Mouse (Mus musculus): Measurements from ENCODE around the gene Pkd1l1. TPM values are rescaled to one million over a fixed set of nuclear protein-coding genes. Genes with fewer than 3 reads are reported as not detected.

Pkd1l1 gene
- polyA plus RNA-seq, 1 experiment, result not detected

GRCm38 (mm10) chr11:8859041-8859440, 114.0 kb downstream of the Pkd1l1 start:
- no peak overlapping the region for H3K4me3 ChIP-seq
- TF ChIP-seq MAX (IDR thresholded peaks at IDR 0.05; ENCODE audit: low read depth) (no peak), TCF12 (IDR thresholded peaks at IDR 0.05; ENCODE audit: insufficient read depth, poor library complexity, severe bottlenecking) (no peak), SRF (IDR thresholded peaks at IDR 0.05; ENCODE audit: control insufficient read depth, insufficient read length, low read depth) (no peak), CEBPB (IDR thresholded peaks at IDR 0.05; ENCODE audit: insufficient read depth, poor library complexity, severe bottlenecking) (no peak), TCF3 (IDR thresholded peaks at IDR 0.05; ENCODE audit: insufficient read length, low read depth) (no peak), POLR2AphosphoS2 (IDR thresholded peaks at IDR 0.05; ENCODE audit: insufficient read length, low read depth) (no peak), MYOD1 (IDR thresholded peaks at IDR 0.05; ENCODE audit: control insufficient read depth in 1 of 3, insufficient read length in 2 of 3, low read depth in 2 of 3) (no peak)
- H3K27me3 ChIP-seq (ENCODE audit: control insufficient read depth, insufficient read depth, insufficient read length), result no peaks in the 10 kb centered on the region
- no peak overlapping the region for H3K4me2 ChIP-seq (ENCODE audit: low read depth)
- H3K79me2 ChIP-seq (ENCODE audit: control insufficient read depth, insufficient read depth), result no peaks in the 10 kb centered on the region
- H3K36me3 ChIP-seq (ENCODE audit: control insufficient read depth, insufficient read depth), result no peaks in the 10 kb centered on the region
- H3ac ChIP-seq (ENCODE audit: control insufficient read depth, insufficient read length), result no peak overlapping the region

GRCm38 (mm10) chr11:8856125-8856524, 116.9 kb downstream of the Pkd1l1 start:
- H3ac ChIP-seq (ENCODE audit: control insufficient read depth, insufficient read length), result no peak overlapping the region
- no peak for TF ChIP-seq TCF3 (IDR thresholded peaks at IDR 0.05; ENCODE audit: insufficient read length, low read depth)
- TF ChIP-seq MAX (IDR thresholded peaks at IDR 0.05; ENCODE audit: low read depth), result no peak
- TF ChIP-seq USF1 (IDR thresholded peaks at IDR 0.05; ENCODE audit: low read depth), result no peak
- TF ChIP-seq MYOD1 (IDR thresholded peaks at IDR 0.05; ENCODE audit: control insufficient read depth in 1 of 3, insufficient read length in 2 of 3, low read depth in 2 of 3), result no peak
- TF ChIP-seq TCF12 (IDR thresholded peaks at IDR 0.05; ENCODE audit: insufficient read depth, poor library complexity, severe bottlenecking), result no peak
- no peak for TF ChIP-seq E2F4 (IDR thresholded peaks at IDR 0.05; ENCODE audit: insufficient read depth)
- no peak for TF ChIP-seq CEBPB (IDR thresholded peaks at IDR 0.05; ENCODE audit: insufficient read depth, poor library complexity, severe bottlenecking)
- no peak for TF ChIP-seq REST (IDR thresholded peaks at IDR 0.05; ENCODE audit: insufficient read depth, insufficient read length)
- TF ChIP-seq SRF (IDR thresholded peaks at IDR 0.05; ENCODE audit: control insufficient read depth, insufficient read length, low read depth), result no peak
- H3K4me2 ChIP-seq (ENCODE audit: low read depth), result no peak overlapping the region
- no peaks in the 10 kb centered on the region for H3K36me3 ChIP-seq (ENCODE audit: control insufficient read depth, insufficient read depth)
- no peak overlapping the region for H3K4me3 ChIP-seq
- no peaks in the 10 kb centered on the region for H3K27me3 ChIP-seq (ENCODE audit: control insufficient read depth, insufficient read depth, insufficient read length)
- no peaks in the 10 kb centered on the region for H3K79me2 ChIP-seq (ENCODE audit: control insufficient read depth, insufficient read depth)

DNA sequence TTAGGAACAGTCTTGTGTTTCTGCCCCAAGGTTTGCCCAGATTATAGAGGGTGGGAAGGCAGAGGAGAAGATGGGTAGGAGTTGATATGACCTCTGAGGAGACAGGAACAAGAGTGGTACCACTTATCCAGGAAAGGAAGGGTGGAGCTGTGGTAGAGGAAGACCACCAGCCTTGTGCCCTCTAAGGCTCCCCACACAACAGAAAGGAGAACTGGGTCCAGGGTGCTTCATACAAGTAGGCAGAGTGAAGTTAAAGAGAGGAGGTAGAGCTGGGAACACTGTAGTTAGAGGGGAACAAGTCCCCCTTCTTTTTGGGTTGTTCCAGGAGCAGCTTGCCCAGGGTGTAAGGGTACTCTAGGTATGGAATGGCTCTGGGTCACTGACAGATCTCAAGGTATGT, 125.0 kb downstream of the Pkd1l1 start:
- no peak overlapping the region for H3K4me2 ChIP-seq (ENCODE audit: low read depth)
- TF ChIP-seq MAX (IDR thresholded peaks at IDR 0.05; ENCODE audit: low read depth), result no peak
- no peak for TF ChIP-seq TCF3 (IDR thresholded peaks at IDR 0.05; ENCODE audit: insufficient read length, low read depth)
- no peak for TF ChIP-seq USF1 (IDR thresholded peaks at IDR 0.05; ENCODE audit: low read depth)
- H3K79me2 ChIP-seq (ENCODE audit: control insufficient read depth, insufficient read depth), result no peaks in the 10 kb centered on the region
- no peaks in the 10 kb centered on the region for H3K36me3 ChIP-seq (ENCODE audit: control insufficient read depth, insufficient read depth)
- H3K4me3 ChIP-seq, result no peak overlapping the region
- no peaks in the 10 kb centered on the region for H3K27me3 ChIP-seq (ENCODE audit: control insufficient read depth, insufficient read depth, insufficient read length)
- H3ac ChIP-seq (ENCODE audit: control insufficient read depth, insufficient read length), result no peak overlapping the region

DNA sequence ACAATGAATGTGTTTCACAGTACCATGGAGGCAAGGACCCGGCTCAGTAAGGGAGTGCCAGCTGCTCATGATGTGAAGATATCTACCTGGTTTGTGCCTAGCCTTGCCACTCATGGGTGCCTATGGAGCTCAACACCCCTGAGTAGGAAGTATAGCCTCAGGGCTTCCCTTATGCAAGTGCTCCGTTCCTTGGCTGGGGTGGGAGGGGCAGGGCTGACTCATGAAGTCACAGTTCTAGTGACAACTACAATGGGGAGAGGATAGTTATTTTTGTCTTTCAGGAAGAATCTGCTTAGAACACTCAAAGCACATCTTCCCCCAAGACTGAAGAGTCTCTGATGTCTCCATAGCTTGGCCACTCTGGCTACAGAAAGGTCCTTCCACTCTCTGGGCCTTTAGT, 125.4 kb downstream of the Pkd1l1 start:
- Histone ChIP-seq H3K79me2 (ENCODE audit: control insufficient read depth, insufficient read depth) (no peaks in the 10 kb centered on the region), H3ac (ENCODE audit: control insufficient read depth, insufficient read length) (no peak overlapping the region), H3K27me3 (ENCODE audit: control insufficient read depth, insufficient read depth, insufficient read length) (no peaks in the 10 kb centered on the region), H3K4me3 (no peak overlapping the region), H3K4me2 (ENCODE audit: low read depth) (no peak overlapping the region), H3K36me3 (ENCODE audit: control insufficient read depth, insufficient read depth) (no peaks in the 10 kb centered on the region)
- no peak for TF ChIP-seq REST (IDR thresholded peaks at IDR 0.05; ENCODE audit: insufficient read depth, insufficient read length)
- no peak for TF ChIP-seq POLR2AphosphoS2 (IDR thresholded peaks at IDR 0.05; ENCODE audit: insufficient read length, low read depth)
- TF ChIP-seq POLR2A (IDR thresholded peaks at IDR 0.05; ENCODE audit: insufficient read length, low read depth), result no peak
- TF ChIP-seq MAX (IDR thresholded peaks at IDR 0.05; ENCODE audit: low read depth), result no peak
- no peak for TF ChIP-seq SRF (IDR thresholded peaks at IDR 0.05; ENCODE audit: control insufficient read depth, insufficient read length, low read depth)
- TF ChIP-seq MYOD1 (IDR thresholded peaks at IDR 0.05; ENCODE audit: control insufficient read depth in 1 of 3, insufficient read length in 2 of 3, low read depth in 2 of 3), result no peak
- TF ChIP-seq CEBPB (IDR thresholded peaks at IDR 0.05; ENCODE audit: insufficient read depth, poor library complexity, severe bottlenecking), result no peak
- TF ChIP-seq TCF3 (IDR thresholded peaks at IDR 0.05; ENCODE audit: insufficient read length, low read depth), result no peak
- no peak for TF ChIP-seq MYOG (IDR thresholded peaks at IDR 0.05; ENCODE audit: control insufficient read depth in 1 of 3, insufficient read depth in 1 of 3, insufficient read length in 2 of 3, low read depth in 2 of 3)
- TF ChIP-seq TCF12 (IDR thresholded peaks at IDR 0.05; ENCODE audit: insufficient read depth, poor library complexity, severe bottlenecking), result no peak
- no peak for TF ChIP-seq E2F4 (IDR thresholded peaks at IDR 0.05; ENCODE audit: insufficient read depth)
- no peak for TF ChIP-seq USF1 (IDR thresholded peaks at IDR 0.05; ENCODE audit: low read depth)

DNA sequence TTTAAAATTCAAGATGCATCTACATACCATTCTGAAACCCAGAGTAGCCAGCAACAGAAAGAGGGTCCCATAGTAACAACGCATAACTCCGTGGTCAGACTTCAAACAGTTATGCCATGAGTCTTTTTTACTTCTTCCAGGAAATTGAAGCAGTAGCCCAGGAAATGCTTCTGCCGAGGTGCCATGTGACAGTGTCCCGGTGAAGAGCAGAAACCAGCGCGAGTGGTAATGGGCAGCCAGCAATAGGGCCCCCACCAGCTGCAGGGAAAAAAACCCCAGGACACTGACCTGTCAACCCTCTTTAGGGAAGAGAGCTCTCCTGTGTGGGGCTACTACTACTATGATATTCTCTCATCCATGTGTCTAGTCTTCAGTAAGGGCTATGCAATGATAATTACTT, 136.9 kb downstream of the Pkd1l1 start:
- TF ChIP-seq POLR2A (IDR thresholded peaks at IDR 0.05; ENCODE audit: insufficient read length, low read depth) (no peak), E2F4 (IDR thresholded peaks at IDR 0.05; ENCODE audit: insufficient read depth) (no peak)

More for the DNA sequence above, 136.9 kb downstream of the Pkd1l1 start:
- Histone ChIP-seq H3K79me2 (ENCODE audit: control insufficient read depth, insufficient read depth) (no peaks in the 10 kb centered on the region), H3K4me3 (no peak overlapping the region), H3ac (ENCODE audit: control insufficient read depth, insufficient read length) (no peak overlapping the region), H3K4me2 (ENCODE audit: low read depth) (no peak overlapping the region), H3K27me3 (ENCODE audit: control insufficient read depth, insufficient read depth, insufficient read length) (no peaks in the 10 kb centered on the region), H3K36me3 (ENCODE audit: control insufficient read depth, insufficient read depth) (no peaks in the 10 kb centered on the region)

All from myocyte (in vitro differentiated cells).